Mouse (Mus musculus) heart, embryonic 13.5 days (tissue): ENCODE data around the gene Gm3233. TPM values are rescaled to one million over a fixed set of nuclear protein-coding genes. Genes with fewer than 3 reads are reported as not detected.
"Not testable (repeated sequence)": the region's sequence is repeated elsewhere in the genome, so short reads cannot be mapped to it uniquely, and the experiment has no call there.

Source experiments
- ATAC-seq: fragments of 200-750 bp; cut with Nextera tagmentation; 2 replicates; pipeline ENCODE4 v1.8.0; 2017; ENCODE audit warnings: moderate TSS enrichment; ENCODE audit not compliant: insufficient number of reproducible peaks, low FRiP score, low TSS enrichment; ENCODE audit errors: extremely low read depth
- H3K27ac ChIP-seq: fragments of 300-500 bp; sonication (generic); replicated peaks from 2 replicates; pipeline ENCODE4 v1.5.1; 2015; ENCODE audit warnings: moderate library complexity, mild to moderate bottlenecking, inconsistent platforms
- H3K27me3 ChIP-seq: fragments of 300-500 bp; sonication (generic); replicated peaks from 2 replicates; pipeline ENCODE4 v1.6.1; 2015; ENCODE audit warnings: mild to moderate bottlenecking, inconsistent platforms
- H3K36me3 ChIP-seq: fragments of 300-500 bp; sonication (generic); 2 replicates; pipeline ENCODE4 v1.6.1; 2015; ENCODE audit warnings: mild to moderate bottlenecking, inconsistent platforms
- H3K4me1 ChIP-seq: fragments of 300-500 bp; sonication (generic); 2 replicates; pipeline ENCODE4 v1.6.1; 2015; ENCODE audit warnings: inconsistent platforms
- H3K4me2 ChIP-seq: fragments of 300-500 bp; sonication (generic); 2 replicates; pipeline ENCODE4 v1.6.1; 2015; ENCODE audit warnings: inconsistent platforms, mild to moderate bottlenecking, moderate library complexity
- H3K4me3 ChIP-seq: fragments of 300-500 bp; sonication (generic); 2 replicates; pipeline ENCODE4 v1.5.1; 2015; ENCODE audit warnings: moderate library complexity, mild to moderate bottlenecking, inconsistent platforms
- H3K9ac ChIP-seq: fragments of 300-500 bp; sonication (generic); 2 replicates; pipeline ENCODE4 v1.6.1; 2015; ENCODE audit warnings: inconsistent platforms, mild to moderate bottlenecking, moderate library complexity
- H3K9me3 ChIP-seq: fragments of 300-500 bp; sonication (generic); 2 replicates; pipeline ENCODE4 v1.6.1; 2016; ENCODE audit warnings: inconsistent platforms
- WGBS: fragments of 180-500 bp; shearing (Covaris S2); methylation state at CpG from one replicate; pipeline ENCODE4 v1.1.7; 2015; ENCODE audit warnings: mixed read lengths; 5-methylcytosine and 5-hydroxymethylcytosine counted together
- polyA plus RNA-seq: library from polyadenylated mRNA; unstranded; fragments of >200 nt; fragmentation: Nextera tagmentation; extraction: Ambion mirVana; gene quantifications from 2 replicates; pipeline ENCODE4 v1.2.1, GENCODE M21; 2015

Gm3233 gene
- polyA plus RNA-seq, 1 experiment from 2014 or later: not detected

DNA sequence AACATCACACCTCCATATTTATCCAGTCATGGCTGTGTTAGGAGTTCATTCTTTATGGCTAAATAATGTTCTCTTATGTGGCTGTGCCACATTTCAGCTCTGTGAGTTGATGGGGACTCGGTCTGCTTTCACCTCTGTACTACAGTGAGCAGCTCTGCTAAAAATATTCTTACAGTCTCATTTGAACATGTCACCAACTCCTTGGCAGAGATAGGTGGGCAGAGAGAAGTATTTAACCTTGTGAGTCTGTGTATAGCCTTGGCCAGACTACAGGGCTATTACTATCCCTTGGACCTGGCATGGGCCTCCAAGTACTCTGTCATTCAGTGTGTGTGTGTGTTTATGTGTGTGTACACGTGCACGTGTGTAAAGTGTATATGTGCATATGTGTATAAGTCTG, 12.7 kb upstream of the Gm3233 start:
- WGBS: 31% methylated on average over 1 of the region's 3 CpGs
- not testable (repeated sequence) for ATAC-seq, H3K27me3 ChIP-seq, H3K4me1 ChIP-seq, H3K9ac ChIP-seq, H3K27ac ChIP-seq, H3K4me3 ChIP-seq, H3K36me3 ChIP-seq, H3K4me2 ChIP-seq, H3K9me3 ChIP-seq

DNA sequence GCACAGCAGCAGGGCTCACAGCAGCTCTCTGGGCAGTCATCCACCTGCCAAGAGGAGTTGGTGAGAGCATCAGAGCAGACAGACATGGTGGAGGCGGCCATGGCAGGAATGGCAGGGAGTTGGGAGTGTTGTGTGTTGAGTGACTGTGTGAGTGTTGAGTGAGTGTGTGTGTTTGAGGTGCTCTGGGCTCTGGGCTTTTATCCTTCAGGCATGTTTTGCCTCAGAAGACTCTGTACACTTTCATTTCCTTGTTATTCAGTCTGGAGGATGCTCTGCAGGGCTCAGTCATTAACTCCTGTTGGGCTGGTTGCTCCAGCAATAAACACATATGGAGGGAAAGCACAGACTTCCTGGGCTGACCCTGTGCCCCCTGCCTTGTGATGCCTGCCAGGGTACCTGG, 11.7 kb upstream of the Gm3233 start, which contains the start of gene Gm3238:
TSS of gene Gm3238 (minus strand) at position 101 of the 400 bp plus-strand sequence.
- H3K4me3 ChIP-seq, H3K9ac ChIP-seq, H3K36me3 ChIP-seq, H3K27ac ChIP-seq, H3K4me1 ChIP-seq, H3K27me3 ChIP-seq, H3K9me3 ChIP-seq, ATAC-seq, H3K4me2 ChIP-seq: not testable (repeated sequence)
- 45% methylated on average over 1 of the region's 1 CpGs for WGBS

DNA sequence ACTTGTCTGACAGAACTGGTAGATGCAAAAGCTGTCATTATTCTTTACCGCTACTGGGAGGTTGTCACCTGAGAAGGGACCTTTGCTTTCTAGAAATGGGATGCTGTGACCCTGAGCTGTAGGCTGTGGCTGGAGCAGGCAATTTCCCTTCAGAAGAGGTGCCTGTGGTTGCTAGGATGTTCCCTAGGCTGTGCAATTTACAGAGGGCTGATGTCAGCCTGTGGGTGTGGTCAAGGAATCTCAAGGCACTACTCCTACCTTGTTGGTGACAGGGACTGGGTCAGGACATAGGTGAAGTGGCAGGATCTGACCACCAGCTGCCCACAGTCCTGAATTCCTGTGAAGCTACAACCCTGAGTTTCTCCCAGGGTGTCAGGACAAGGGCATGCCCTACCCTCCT, 10.2 kb upstream of the Gm3233 start:
- Histone ChIP-seq H3K4me2 (no peak overlapping the region), H3K9me3 (0 out of 2 replicates have a peak, but pooled peaks cover 3% of the 10 kb centered on the region), H3K9ac (no peak overlapping the region), H3K27ac (no peak overlapping the region), H3K36me3 (no peaks in the 10 kb centered on the region), H3K27me3 (no peaks in the 10 kb centered on the region), H3K4me1 (0 out of 2 replicates have a peak, but pooled peaks cover 3% of the 10 kb centered on the region), H3K4me3 (no peak overlapping the region)
- WGBS: 84% methylated on average over 1 of the region's 1 CpGs
- ATAC-seq: no peak

DNA sequence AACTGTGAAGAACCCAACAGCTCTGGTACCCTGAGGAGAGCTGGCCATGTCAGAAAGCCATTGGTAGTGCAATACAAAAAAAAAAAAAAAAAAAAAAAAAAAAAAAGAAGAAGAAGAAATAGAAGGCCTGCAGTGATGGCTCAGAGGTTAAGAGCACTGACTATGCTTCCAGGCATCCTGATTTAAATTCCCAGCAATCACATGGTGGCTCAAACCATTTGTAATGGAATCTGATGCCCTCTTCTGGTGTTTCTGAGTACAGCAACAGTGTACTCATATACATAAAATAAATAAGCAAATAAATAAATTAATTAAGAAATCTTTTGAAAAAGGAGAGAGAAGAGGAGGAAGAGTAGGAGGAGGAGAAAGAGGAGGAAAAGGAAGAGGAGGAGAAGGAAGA, 6.0 kb downstream of the Gm3233 start:
- H3K27me3 ChIP-seq: no peaks in the 10 kb centered on the region
- no peak for ATAC-seq

DNA sequence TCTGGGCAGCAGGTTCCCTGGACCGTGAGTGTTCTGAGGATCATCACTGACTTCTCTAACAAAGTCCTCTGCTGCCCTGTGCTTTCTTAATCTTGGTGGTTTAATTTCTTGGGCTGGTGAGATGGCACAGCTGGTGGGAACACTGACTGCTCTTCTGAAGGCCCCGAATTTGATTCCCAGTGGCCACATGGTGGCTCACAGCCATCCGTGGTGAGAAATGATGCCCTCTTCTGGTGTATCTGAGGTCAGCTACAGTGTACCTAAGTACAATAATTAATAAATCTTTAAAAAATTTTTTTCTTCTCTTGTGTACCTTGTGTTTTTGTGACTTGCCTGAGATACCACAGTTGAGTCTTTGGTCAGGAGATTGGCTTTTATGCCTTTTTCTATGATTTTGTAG, 7.2 kb downstream of the Gm3233 start:
- not testable (repeated sequence) for ATAC-seq, H3K27ac ChIP-seq, H3K9ac ChIP-seq, H3K36me3 ChIP-seq, H3K4me2 ChIP-seq, H3K9me3 ChIP-seq, H3K4me3 ChIP-seq, H3K4me1 ChIP-seq, H3K27me3 ChIP-seq
- 47% methylated on average over 3 of the region's 3 CpGs for WGBS

More for the DNA sequence above, 6.0 kb downstream of the Gm3233 start:
- Histone ChIP-seq H3K4me3 (no peak overlapping the region), H3K36me3 (no peaks in the 10 kb centered on the region), H3K9ac (no peak overlapping the region), H3K4me1 (no peaks in the 10 kb centered on the region), H3K4me2 (no peak overlapping the region), H3K27ac (no peak overlapping the region), H3K9me3 (no peaks in the 10 kb centered on the region)

DNA sequence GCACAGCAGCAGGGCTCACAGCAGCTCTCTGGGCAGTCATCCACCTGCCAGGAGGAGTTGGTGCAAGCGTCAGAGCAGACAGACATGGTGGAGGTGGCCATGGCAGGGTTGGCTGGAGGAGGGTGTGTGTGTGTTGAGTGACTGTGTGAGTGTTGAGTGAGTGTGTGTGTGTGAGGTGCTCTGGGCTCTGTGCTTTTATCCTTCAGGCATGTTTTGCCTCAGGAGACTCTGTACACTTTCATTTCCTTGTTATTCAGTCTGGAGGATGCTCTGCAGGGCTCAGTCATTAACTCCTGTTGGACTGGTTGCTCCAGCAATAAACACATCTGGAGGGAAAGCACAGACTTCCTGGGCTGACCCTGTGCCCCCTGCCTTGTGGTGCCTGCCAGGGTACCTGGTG, 8.2 kb downstream of the Gm3233 start, which contains the start of gene Gm9736:
TSS of gene Gm9736 (minus strand) at position 101 of the 400 bp plus-strand sequence.
- H3K27ac ChIP-seq, H3K27me3 ChIP-seq, H3K36me3 ChIP-seq, H3K4me2 ChIP-seq, H3K4me3 ChIP-seq, ATAC-seq, H3K9ac ChIP-seq, H3K9me3 ChIP-seq, H3K4me1 ChIP-seq: not testable (repeated sequence)
- WGBS: 69% methylated on average over 1 of the region's 1 CpGs

DNA sequence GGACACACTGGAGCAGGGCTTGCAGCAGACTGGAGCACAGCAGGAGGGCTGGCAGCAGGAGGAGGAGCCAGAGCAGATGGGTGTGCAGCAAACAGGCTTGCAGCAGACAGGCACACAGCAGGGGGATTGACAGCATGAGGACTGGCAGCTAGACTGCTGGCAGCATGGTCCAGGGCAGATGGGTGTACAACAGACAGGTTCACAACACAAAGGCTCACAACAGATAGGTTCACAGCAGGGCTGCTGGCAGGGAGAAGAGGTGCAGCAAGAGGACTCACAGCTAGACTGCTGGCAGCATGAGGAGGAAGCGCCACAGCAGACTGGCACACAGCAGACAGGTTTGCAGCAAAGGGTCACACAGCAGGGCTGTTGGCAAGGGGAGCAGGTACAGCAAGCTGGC, 8.8 kb downstream of the Gm3233 start:
- not testable (repeated sequence) for H3K36me3 ChIP-seq, H3K4me3 ChIP-seq, H3K4me2 ChIP-seq, H3K9me3 ChIP-seq, H3K27ac ChIP-seq, H3K4me1 ChIP-seq, ATAC-seq, H3K9ac ChIP-seq, H3K27me3 ChIP-seq
- WGBS: 53% methylated on average over 1 of the region's 1 CpGs

DNA sequence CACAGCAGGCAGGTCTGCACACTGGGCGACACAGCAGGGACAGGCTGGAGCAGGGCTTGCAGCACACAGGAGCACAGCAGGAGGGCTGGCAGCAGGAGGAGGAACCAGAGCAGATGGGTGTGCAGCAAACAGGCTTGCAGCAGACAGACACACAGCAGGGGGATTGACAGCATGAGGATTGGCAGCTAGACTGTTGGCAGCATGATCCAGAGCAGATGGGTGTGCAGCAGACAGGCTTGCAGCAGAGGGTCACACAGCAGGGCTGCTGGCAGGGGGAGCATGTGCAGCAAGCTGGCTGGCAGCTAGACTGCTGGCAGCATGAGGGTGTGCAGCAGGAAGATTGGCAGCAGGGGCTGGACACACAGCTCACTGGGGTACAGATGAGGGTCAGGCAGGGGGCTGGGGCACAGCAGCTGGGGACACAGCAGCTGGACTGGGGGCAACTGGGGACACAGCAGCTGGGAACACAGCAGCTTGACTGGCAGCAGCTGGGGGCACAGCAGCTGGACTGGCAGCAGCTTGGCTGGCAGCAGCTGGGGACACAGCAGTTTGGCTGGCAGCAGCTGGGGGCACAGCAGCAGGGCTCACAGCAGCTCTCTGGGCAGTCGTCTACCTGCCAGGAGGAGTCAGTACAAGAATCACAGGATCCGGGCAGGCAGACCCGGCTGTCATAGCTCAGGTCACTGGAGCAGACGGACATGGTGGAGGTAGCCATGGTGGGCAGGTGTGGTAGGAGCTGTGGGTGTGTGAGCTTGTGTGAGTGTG, 17.4 kb downstream of the Gm3233 start, which contains the start of gene Gm18596:
TSS of gene Gm18596 (minus strand) at position 715 of the 765 bp plus-strand sequence.
- WGBS: 49% methylated on average over 5 of the region's 5 CpGs
- ATAC-seq, H3K4me1 ChIP-seq, H3K9ac ChIP-seq, H3K4me2 ChIP-seq, H3K9me3 ChIP-seq, H3K27ac ChIP-seq, H3K36me3 ChIP-seq, H3K4me3 ChIP-seq, H3K27me3 ChIP-seq: not testable (repeated sequence)

DNA sequence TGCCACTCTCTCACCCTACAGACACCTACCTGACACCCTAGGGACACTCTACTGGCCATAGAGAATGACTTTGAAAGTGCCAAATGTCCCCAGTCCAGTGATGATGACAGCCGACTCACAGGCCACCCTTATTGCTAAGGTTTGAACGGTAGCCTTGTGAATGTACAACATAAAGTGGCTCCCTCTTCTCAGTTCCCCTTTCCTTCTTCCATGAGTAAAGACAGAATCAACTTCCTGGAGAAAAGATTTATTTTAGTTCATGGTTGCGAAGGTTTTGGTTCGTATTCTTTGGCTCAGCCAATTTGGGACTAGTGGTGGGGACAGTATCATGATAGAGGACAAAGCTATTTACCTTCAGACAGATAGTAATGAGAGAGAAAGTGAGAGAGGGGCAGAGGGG, 20.6 kb downstream of the Gm3233 start:
- H3K36me3 ChIP-seq: no peaks in the 10 kb centered on the region
- no peaks in the 10 kb centered on the region for H3K27me3 ChIP-seq
- WGBS: 77% methylated on average over 4 of the region's 4 CpGs
- H3K4me3 ChIP-seq: no peak overlapping the region
- no peak for ATAC-seq
- peaks cover 11% of the 10 kb centered on the region for H3K9me3 ChIP-seq
- no peak overlapping the region for H3K9ac ChIP-seq
- H3K4me1 ChIP-seq: no peaks in the 10 kb centered on the region
- no peak overlapping the region for H3K4me2 ChIP-seq
- no peak overlapping the region for H3K27ac ChIP-seq

DNA sequence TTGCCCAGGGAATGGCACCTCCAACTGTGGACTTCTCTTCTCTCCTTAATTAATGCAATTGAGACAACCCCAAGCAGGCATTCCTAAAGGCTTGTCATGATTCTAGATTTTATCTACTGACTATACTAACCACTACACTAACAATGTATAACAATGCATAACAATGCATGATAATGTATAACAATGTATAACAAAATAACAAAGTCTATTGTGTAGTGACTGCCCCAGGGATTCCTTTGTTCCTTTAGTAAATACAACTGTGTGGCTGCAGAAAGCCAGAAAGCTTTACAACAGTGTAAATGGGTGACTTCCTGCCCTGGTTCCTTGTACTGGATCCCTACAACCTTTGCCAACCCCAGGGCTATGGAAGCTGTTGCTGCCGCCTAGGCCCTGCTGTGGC, 23.6 kb downstream of the Gm3233 start:
- no peaks in the 10 kb centered on the region for H3K4me1 ChIP-seq
- WGBS: 86% methylated on average over 1 of the region's 1 CpGs
- no peak for ATAC-seq
- H3K9me3 ChIP-seq: peaks cover 13% of the 10 kb centered on the region
- no peaks in the 10 kb centered on the region for H3K27me3 ChIP-seq
- H3K36me3 ChIP-seq: no peaks in the 10 kb centered on the region
- no peak overlapping the region for H3K4me3 ChIP-seq
- H3K27ac ChIP-seq: no peak overlapping the region
- H3K9ac ChIP-seq: no peak overlapping the region
- no peak overlapping the region for H3K4me2 ChIP-seq

DNA sequence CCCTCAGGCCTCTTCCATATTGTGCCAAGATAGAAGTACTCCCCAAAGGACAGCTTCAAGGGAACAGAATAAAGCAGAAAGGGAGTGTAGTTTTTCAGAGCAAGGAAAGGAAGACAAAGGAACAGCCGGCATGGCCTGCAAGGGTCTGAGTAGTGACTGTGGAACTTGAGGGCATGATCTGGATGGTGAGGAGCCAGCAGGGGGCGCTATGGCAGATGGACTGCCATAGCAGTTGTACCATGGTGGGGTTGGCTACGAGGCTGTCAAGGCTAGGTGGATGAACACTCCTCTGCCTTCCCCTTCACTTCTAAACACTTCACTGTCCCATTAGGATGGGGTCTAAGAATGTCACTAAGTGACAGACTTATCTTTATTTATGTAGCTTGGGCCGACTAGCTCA, 30.2 kb downstream of the Gm3233 start:
- no peak for ATAC-seq
- Histone ChIP-seq H3K27ac (no peak overlapping the region), H3K27me3 (no peaks in the 10 kb centered on the region), H3K4me1 (no peaks in the 10 kb centered on the region), H3K9me3 (peaks cover 4% of the 10 kb centered on the region), H3K4me3 (no peak overlapping the region), H3K4me2 (no peak overlapping the region), H3K36me3 (no peaks in the 10 kb centered on the region), H3K9ac (no peak overlapping the region)
- 45% methylated on average over 4 of the region's 4 CpGs for WGBS

DNA sequence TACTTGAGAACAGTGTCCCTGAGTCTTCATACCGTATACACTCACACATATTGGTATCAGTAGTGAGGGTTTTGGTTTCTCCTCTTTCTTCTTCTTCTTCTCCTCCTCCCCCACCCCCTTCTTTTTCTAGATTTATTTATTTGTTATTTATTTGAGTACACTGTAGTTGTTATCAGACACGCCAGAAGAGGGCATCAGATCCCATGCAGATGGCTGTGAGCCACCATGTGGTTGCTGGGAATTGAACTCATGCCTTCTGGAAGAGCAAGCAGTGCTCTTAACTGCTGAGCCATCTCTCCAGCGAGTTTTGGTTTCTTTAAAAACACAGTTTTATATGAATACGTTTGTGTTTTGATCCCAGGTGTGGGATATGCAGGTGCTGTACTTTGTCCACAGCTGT, 31.2 kb downstream of the Gm3233 start:
- H3K9me3 ChIP-seq: no peaks in the 10 kb centered on the region
- no peaks in the 10 kb centered on the region for H3K27me3 ChIP-seq
- WGBS: 53% methylated on average over 4 of the region's 4 CpGs
- H3K36me3 ChIP-seq: no peaks in the 10 kb centered on the region
- H3K9ac ChIP-seq: no peak overlapping the region
- no peak overlapping the region for H3K4me3 ChIP-seq
- no peak overlapping the region for H3K4me2 ChIP-seq
- no peak overlapping the region for H3K27ac ChIP-seq
- no peak for ATAC-seq
- no peaks in the 10 kb centered on the region for H3K4me1 ChIP-seq
